Mouse (Mus musculus) stomach, postnatal 0 days (tissue): ENCODE results near the gene Dnhd1.

Experiments used
- CTCF ChIP-seq: IDR thresholded peaks from 2 replicates; pipeline ENCODE4 v1.5.1; 2016; ENCODE audit warnings: antibody characterized with exemption, low read depth, mild to moderate bottlenecking, moderate library complexity
- EP300 ChIP-seq: optimal IDR thresholded peaks from 2 replicates; pipeline ENCODE3; 2016; ENCODE audit warnings: antibody characterized with exemption

GRCm38 (mm10) chr7:105767729-105768165 is 117.1 kb downstream of the Dnhd1 start:
- no peak for TF ChIP-seq CTCF
- TF ChIP-seq EP300 = no peak
